Mouse (Mus musculus) midbrain, embryonic 10.5 days (tissue): ENCODE measurements around the gene Maml3. TPM values are rescaled to one million over a fixed set of nuclear protein-coding genes. Genes with fewer than 3 reads are reported as not detected.
A peak's percentile ranks its signal among the peaks of the same experiment; 100 is the strongest.

Experiments used
- DNase-seq: peaks from one replicate; pipeline ENCODE4 v3.0.0-alpha.2; 2017; ENCODE audit warnings: low spot score
- H3K27ac ChIP-seq: fragments of 300-500 bp; sonication (generic); replicated peaks from 2 replicates; pipeline ENCODE4 v1.5.1; 2016; ENCODE audit warnings: mild to moderate bottlenecking
- H3K27me3 ChIP-seq: fragments of 300-500 bp; sonication (generic); 2 replicates; pipeline ENCODE4 v1.6.1; 2016; ENCODE audit warnings: low read depth, mild to moderate bottlenecking; ENCODE audit not compliant: poor library complexity, severe bottlenecking
- H3K36me3 ChIP-seq: fragments of 300-500 bp; sonication (generic); 2 replicates; pipeline ENCODE4 v1.6.1; 2016; ENCODE audit warnings: mild to moderate bottlenecking, moderate library complexity
- H3K4me1 ChIP-seq: fragments of 300-500 bp; sonication (generic); 2 replicates; pipeline ENCODE4 v1.6.1; 2016
- H3K4me3 ChIP-seq: fragments of 300-500 bp; sonication (generic); 2 replicates; pipeline ENCODE4 v1.5.1; 2016; ENCODE audit warnings: mild to moderate bottlenecking, moderate library complexity
- H3K9me3 ChIP-seq: fragments of 300-500 bp; sonication (generic); replicated peaks from 2 replicates; pipeline ENCODE4 v1.6.1; 2016; ENCODE audit warnings: mild to moderate bottlenecking
- WGBS: fragments of 180-500 bp; shearing (Covaris S2); methylation state at CpG from one replicate; pipeline ENCODE4 v1.1.7; 2016; 5-methylcytosine and 5-hydroxymethylcytosine counted together
- polyA plus RNA-seq: library from polyadenylated mRNA; unstranded; fragments of >200 nt; fragmentation: Nextera tagmentation; extraction: Ambion mirVana; gene quantifications from 2 replicates; pipeline ENCODE4 v1.2.1, GENCODE M21; 2016

Gene Maml3
- polyA plus RNA-seq, 1 experiment from 2014 or later: 5.4 TPM

DNA sequence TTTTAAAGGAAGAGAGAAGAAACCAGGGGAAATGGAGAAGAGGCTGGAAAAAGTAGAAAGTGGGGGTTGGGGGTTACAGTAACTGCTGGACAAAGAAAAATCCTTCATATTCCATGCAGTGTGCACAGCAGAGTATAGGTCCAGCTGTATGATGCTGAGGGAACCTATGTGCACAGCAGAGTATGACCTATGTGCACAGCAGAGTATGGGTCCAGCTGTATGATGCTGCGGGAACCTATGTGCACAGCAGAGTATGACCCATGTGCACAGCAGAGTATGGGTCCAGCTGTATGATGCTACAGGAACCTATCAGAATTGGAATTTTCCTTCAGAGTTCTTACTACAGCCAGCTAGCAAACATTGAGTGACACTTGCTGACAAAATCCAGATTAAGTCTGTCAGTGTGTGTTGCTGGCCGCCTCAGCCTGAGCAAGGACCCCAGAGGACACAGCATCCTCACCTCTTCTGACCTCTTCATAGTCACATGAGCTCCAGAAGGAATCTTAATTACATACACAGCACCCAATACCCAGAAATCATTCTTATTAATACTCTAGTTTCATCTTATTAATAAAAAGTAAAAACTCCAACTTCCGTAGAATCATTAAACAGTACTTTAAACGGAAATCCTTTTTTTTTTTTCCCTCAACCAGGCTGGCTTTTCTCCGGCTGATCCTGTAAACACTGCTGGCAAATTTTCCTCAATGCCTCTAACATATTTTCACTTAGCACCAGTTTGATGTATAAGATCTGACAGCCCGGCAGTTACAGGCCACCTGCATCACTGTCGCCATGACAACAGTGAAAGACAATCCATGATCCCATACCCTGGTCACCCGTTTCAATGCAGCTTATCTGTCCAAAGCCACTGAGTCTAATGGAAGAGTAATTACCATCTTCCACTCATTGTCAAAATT, 43.1 kb downstream of the Maml3 start:
- Histone ChIP-seq H3K27ac (peak overlapping the region; percentile 82), H3K4me1 (peaks cover 71% of the 10 kb centered on the region), H3K4me3 (peak overlapping the region; percentile 24), H3K9me3 (no peaks in the 10 kb centered on the region), H3K27me3 (no peaks in the 10 kb centered on the region), H3K36me3 (no peaks in the 10 kb centered on the region)
- DNase-seq: peak; percentile 59
- WGBS: 40% methylated on average over 8 of the region's 8 CpGs

DNA sequence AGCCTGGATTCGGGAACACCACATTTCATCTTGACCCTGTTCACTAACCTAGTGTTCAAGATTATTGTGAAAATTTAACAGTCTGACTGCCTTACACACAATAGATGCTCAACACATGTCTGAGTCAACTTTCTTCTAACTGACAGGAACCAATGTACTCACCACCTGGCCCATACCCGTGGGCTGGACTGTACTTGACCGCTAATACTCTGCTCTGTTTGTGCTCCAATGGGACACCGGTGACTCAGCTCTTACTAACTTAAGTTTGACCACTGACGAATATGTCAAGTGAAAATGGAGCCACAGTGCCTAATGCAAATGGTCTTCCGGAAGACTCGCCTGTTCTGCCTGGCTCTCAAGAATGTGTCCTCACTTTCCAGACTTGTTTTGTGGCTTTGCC, 44.0 kb downstream of the Maml3 start:
- Histone ChIP-seq H3K4me3 (no peak overlapping the region), H3K4me1 (peaks cover 63% of the 10 kb centered on the region), H3K27me3 (no peaks in the 10 kb centered on the region), H3K27ac (peak overlapping the region; percentile 50; the same call in 1 of the 2 replicates), H3K36me3 (no peaks in the 10 kb centered on the region), H3K9me3 (no peaks in the 10 kb centered on the region)
- WGBS: 95% methylated on average over 7 of the region's 7 CpGs
- no peak for DNase-seq

DNA sequence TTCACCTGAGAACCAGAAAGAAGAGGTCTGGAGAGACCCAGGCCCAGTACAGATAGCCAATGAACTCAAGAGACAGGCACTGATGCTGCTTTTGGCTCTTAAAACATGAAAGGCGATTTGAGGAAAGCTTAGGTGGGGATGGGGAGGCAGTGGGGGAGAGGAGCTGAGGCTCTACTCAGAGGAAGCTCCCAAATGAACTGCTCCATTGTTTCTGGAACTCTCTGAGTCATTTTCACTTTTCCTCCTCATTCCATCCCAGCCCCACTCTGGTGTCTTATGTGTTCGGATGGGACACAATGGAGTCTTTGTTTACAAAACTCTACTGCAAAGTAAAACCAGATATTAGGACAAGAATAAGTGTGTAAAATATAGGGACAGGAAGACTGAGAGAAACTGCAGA, 53.1 kb downstream of the Maml3 start:
- DNase-seq: no peak
- H3K4me3 ChIP-seq: no peak overlapping the region
- peaks cover 20% of the 10 kb centered on the region for H3K36me3 ChIP-seq
- H3K4me1 ChIP-seq: peaks cover 27% of the 10 kb centered on the region
- WGBS: 72% methylated on average over 2 of the region's 2 CpGs
- no peaks in the 10 kb centered on the region for H3K27me3 ChIP-seq
- H3K9me3 ChIP-seq: peaks cover 11% of the 10 kb centered on the region; the same call in 1 of the 2 replicates
- H3K27ac ChIP-seq: no peak overlapping the region

DNA sequence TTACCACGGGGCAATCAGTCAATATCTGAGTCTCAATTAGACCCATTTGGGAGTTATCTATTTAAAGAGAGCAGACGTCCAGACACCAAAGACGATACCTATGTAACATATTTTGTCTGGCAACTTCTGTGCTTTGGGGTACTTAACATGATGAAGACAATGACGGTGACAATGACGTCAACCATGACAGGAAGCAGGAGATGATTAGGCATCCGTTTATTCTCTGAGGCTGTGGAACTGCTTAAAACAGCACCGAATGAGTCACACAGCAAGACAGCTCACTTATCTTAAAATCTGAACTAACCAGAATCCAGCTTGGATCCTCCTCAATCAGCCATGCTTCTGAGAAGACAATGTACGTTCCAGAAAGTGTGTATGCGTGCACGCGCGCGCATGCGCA, 56.8 kb downstream of the Maml3 start:
- H3K27ac ChIP-seq: no peak overlapping the region
- WGBS: 88% methylated on average over 14 of the region's 14 CpGs
- peaks cover 11% of the 10 kb centered on the region; the same call in 1 of the 2 replicates for H3K9me3 ChIP-seq
- no peak overlapping the region for H3K4me3 ChIP-seq
- peaks cover 20% of the 10 kb centered on the region for H3K36me3 ChIP-seq
- peaks cover 55% of the 10 kb centered on the region for H3K4me1 ChIP-seq
- no peaks in the 10 kb centered on the region for H3K27me3 ChIP-seq
- DNase-seq: no peak

DNA sequence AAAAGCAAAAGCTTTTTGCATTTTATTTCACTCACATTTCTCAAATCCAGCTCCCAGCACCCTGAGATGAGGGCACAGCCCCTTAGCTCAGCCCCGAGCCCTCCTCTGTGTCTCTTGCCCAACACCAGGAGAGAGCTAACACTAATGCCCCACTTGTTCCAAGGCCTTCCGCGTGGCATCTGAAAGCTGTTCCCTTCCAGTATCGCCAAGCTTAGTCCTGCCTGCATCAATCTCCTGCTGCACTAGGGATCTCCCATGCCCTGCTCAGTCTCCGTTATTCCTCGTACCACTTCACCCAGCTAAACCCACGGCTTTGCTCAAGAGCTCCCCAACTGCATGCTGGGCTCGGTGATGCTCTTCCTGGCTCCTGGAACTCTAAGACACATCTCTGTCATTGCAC, 57.3 kb downstream of the Maml3 start:
- peak overlapping the region; percentile 92 for H3K27ac ChIP-seq
- peaks cover 59% of the 10 kb centered on the region for H3K4me1 ChIP-seq
- H3K4me3 ChIP-seq: peak overlapping the region; percentile 49; the same call in 1 of the 2 replicates
- no peaks in the 10 kb centered on the region for H3K27me3 ChIP-seq
- DNase-seq: no peak
- H3K36me3 ChIP-seq: peaks cover 20% of the 10 kb centered on the region
- 79% methylated on average over 8 of the region's 8 CpGs for WGBS
- peaks cover 11% of the 10 kb centered on the region; the same call in 1 of the 2 replicates for H3K9me3 ChIP-seq

DNA sequence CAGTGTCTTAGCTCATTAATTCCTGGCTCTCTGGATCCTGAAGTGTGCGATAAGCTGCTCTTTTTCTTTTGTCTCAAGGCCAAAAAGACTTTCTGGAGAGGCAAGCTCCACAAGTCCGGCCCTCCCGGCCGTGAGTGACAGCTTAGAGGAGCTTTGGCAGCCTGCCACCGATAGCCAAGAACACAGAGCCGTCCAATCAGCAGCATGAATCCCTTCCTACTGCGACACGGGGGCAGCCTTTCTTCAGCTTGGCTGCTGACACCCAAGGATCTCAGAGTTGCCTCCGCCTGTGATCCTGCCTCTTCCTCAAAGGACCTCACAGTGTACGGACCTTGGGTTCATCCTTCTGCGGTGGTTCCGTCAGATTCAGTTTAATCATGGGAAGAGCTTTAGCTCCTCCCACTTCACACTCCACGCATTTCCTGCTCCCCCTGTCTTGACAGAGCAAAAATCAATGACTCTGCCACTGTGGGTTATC, 57.9 kb downstream of the Maml3 start:
- Histone ChIP-seq H3K27me3 (no peaks in the 10 kb centered on the region), H3K4me1 (peaks cover 63% of the 10 kb centered on the region), H3K27ac (peak overlapping the region; percentile 92), H3K36me3 (peaks cover 20% of the 10 kb centered on the region), H3K9me3 (peaks cover 11% of the 10 kb centered on the region; the same call in 1 of the 2 replicates), H3K4me3 (peak overlapping the region; percentile 49)
- WGBS: under 1% methylated on average over 13 of the region's 13 CpGs
- DNase-seq: peak; percentile 93

DNA sequence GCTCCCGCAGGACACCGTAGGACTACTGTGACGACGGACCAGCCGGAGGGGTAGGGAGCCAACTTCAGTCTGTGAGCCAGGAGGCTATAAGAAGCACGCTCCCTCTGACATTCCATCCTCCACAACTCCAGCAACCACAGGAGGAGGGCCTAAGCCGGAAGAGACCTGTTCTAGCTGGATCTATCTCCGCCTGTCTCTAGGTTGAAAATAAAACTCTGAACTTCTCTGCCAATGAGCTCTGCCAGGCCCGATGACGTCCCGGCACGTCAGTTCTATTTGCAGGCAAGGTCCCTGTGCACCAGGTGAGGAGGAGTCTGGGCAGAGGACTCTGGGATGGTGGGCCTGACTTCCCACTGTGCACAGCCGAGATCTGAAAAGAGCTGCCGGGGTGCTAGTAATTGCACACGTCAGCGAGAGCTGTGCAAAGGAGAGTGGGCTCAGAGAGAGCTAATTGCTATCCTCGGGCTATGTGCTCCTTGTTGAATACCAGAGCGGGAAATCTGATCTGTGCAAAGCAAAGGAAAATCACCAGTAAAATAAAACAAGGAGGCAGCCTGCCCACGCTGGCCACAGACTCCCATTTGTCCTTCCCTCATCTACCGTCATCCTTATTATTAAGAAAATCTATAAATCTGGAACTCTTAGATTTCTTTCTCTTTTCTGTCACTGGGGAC, 58.7 kb downstream of the Maml3 start:
- peaks cover 70% of the 10 kb centered on the region for H3K4me1 ChIP-seq
- peak overlapping the region; percentile 49 for H3K4me3 ChIP-seq
- DNase-seq: peak; percentile 80
- H3K9me3 ChIP-seq: peaks cover 5% of the 10 kb centered on the region; the same call in 1 of the 2 replicates
- no peaks in the 10 kb centered on the region for H3K27me3 ChIP-seq
- peak overlapping the region; percentile 92 for H3K27ac ChIP-seq
- peaks cover 12% of the 10 kb centered on the region for H3K36me3 ChIP-seq
- 2% methylated on average over 20 of the region's 20 CpGs for WGBS

DNA sequence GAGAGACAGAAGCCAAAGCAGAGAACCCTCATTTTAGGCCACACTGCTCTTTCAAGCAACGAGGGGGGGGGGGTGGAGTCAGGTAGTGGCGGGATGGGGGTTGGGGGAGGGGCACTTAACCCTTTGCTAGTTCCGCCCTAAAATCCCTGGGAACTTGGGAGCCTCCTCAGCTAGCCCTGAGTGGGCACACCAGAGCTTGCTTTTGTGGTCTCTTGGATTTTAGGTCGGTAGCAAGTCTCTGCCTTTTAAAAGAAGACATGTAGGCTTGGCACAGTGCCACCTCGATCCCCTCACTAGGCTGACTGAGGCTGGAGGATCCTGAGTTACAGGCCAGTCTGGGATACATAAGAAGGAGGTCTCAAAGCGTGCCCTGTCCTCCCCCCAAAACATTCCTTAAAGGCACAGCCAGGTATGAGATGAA, 59.6 kb downstream of the Maml3 start:
- H3K27ac ChIP-seq: peak overlapping the region; percentile 92
- 9% methylated on average over 6 of the region's 6 CpGs for WGBS
- peak overlapping the region; percentile 49 for H3K4me3 ChIP-seq
- H3K27me3 ChIP-seq: no peaks in the 10 kb centered on the region
- H3K36me3 ChIP-seq: peaks cover 3% of the 10 kb centered on the region; the same call in 1 of the 2 replicates
- peaks cover 70% of the 10 kb centered on the region for H3K4me1 ChIP-seq
- DNase-seq: peak; percentile 47
- no peaks in the 10 kb centered on the region for H3K9me3 ChIP-seq

DNA sequence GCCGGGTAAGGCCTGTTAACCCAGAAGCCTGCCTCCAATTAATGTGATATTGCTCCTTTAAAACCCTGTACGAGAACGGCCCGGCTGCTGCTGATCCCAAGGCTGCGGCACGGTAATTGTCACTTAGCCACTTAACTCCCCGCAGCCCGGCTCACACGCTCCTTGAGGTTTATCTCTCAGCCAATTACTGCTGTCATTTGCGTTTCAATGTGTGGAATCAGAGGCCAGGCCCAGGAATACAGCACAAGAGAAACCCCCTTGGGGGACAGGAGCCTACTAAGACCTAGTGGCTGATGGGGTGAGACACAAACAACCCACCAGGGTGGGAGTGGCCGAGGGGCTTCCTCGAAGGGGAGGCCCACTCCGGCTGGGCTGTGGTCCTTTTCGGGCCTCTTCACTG, 60.2 kb downstream of the Maml3 start:
- Histone ChIP-seq H3K27ac (peak overlapping the region; percentile 92), H3K9me3 (no peaks in the 10 kb centered on the region), H3K27me3 (no peaks in the 10 kb centered on the region), H3K4me3 (peak overlapping the region; percentile 49), H3K4me1 (peaks cover 70% of the 10 kb centered on the region), H3K36me3 (no peaks in the 10 kb centered on the region)
- DNase-seq: peak; percentile 67
- under 1% methylated on average over 14 of the region's 14 CpGs for WGBS

DNA sequence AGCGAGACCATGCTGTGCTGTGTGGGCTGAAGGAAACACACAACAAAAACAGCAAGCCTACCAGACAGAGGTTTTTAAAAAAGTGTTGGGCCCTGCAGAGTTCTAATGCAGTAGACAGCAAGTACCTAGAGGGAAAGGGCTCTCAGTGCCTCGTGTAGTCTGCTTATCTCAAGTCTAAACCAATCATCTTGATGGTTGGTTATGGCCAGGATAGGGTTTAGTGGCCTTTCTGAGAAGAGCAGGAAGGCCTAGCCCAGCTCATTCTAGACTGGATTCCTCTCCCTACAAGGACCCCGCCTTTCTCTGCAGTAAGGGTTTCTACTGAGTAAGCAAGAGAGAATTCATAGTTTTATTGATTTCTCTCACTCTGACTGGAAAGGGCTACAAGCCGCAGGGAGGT, 61.0 kb downstream of the Maml3 start:
- DNase-seq: no peak
- H3K4me1 ChIP-seq: peaks cover 70% of the 10 kb centered on the region
- H3K9me3 ChIP-seq: no peaks in the 10 kb centered on the region
- peak overlapping the region; percentile 49; the same call in 1 of the 2 replicates for H3K4me3 ChIP-seq
- H3K27ac ChIP-seq: peak overlapping the region; percentile 92
- H3K36me3 ChIP-seq: no peaks in the 10 kb centered on the region
- WGBS: 60% methylated on average over 4 of the region's 4 CpGs
- H3K27me3 ChIP-seq: no peaks in the 10 kb centered on the region

DNA sequence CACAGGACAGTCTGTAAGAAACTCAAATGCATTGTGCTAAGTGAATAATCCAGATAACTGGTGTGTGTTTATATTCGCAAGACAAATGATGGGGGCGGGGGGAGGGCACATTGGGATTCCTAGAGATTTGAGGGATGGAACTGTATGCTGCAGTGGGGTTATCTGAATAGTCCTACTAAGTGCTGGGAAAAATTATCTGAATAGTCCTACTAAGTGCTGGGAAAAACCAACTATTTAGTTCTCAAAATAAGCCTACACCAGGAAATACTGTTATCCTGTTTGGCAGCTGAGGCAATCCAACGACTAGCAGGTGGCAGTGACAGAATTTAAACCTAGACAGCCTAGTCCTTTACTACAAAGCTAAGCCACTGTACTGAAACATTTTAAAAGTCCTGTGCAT, 62.2 kb downstream of the Maml3 start:
- H3K36me3 ChIP-seq: no peaks in the 10 kb centered on the region
- 90% methylated on average over 3 of the region's 3 CpGs for WGBS
- H3K4me3 ChIP-seq: no peak overlapping the region
- H3K4me1 ChIP-seq: peaks cover 67% of the 10 kb centered on the region
- H3K9me3 ChIP-seq: no peaks in the 10 kb centered on the region
- no peak for DNase-seq
- H3K27ac ChIP-seq: no peak overlapping the region
- no peaks in the 10 kb centered on the region for H3K27me3 ChIP-seq

DNA sequence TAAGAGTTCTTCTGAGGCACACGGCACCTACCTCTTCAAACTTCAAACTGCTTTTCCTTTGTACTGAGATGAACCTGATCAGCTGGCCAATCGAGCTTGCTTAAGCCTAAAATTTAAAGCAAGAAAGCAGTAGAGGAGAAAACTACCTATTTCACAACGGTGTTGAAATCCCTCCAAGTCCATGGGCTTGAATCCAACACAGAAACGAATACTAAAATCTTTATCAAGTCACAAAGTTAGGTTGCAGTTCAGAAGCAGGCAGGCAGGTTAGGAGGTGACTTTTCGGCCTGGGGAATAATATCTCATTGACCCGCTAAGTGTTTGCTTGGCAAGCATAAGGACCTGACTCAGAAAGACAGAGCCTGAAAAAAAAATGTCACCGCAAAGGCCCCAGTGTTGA, 64.9 kb downstream of the Maml3 start:
- H3K4me3 ChIP-seq: no peak overlapping the region
- H3K27ac ChIP-seq: no peak overlapping the region
- H3K4me1 ChIP-seq: peaks cover 67% of the 10 kb centered on the region
- H3K27me3 ChIP-seq: no peaks in the 10 kb centered on the region
- no peaks in the 10 kb centered on the region for H3K36me3 ChIP-seq
- H3K9me3 ChIP-seq: no peaks in the 10 kb centered on the region
- WGBS: 90% methylated on average over 7 of the region's 7 CpGs
- no peak for DNase-seq
